Mouse (Mus musculus) kidney, postnatal 0 days (tissue): Measurements from ENCODE around the gene Pfkfb2. TPM values are rescaled to one million over a fixed set of nuclear protein-coding genes. Genes with fewer than 3 reads are reported as not detected.

ENCODE experiments used
- ATAC-seq: fragments of 200-750 bp; cut with Nextera tagmentation; replicated peaks from 2 replicates; pipeline ENCODE4 v1.8.0; 2017; ENCODE audit warnings: low read depth, moderate number of reproducible peaks, moderate TSS enrichment, moderate library complexity; ENCODE audit not compliant: low FRiP score
- DNase-seq: peaks from one replicate; pipeline ENCODE4 v3.0.0-alpha.2; 2016; ENCODE audit warnings: low spot score
- H3K27ac ChIP-seq: fragments of 300-500 bp; sonication (generic); 2 replicates; pipeline ENCODE4 v1.5.1; 2014; ENCODE audit warnings: mild to moderate bottlenecking
- H3K27me3 ChIP-seq: fragments of 300-500 bp; sonication (generic); 2 replicates; pipeline ENCODE4 v1.6.1; 2014; ENCODE audit warnings: low read length, mixed read lengths; ENCODE audit not compliant: insufficient read depth
- H3K36me3 ChIP-seq: fragments of 300-500 bp; sonication (generic); 2 replicates; pipeline ENCODE4 v1.6.1; 2014; ENCODE audit warnings: low read length, mixed read lengths; ENCODE audit not compliant: insufficient read depth
- H3K4me1 ChIP-seq: fragments of 300-500 bp; sonication (generic); replicated peaks from 2 replicates; pipeline ENCODE4 v1.6.1; 2014; ENCODE audit warnings: antibody characterized with exemption, low read length, mixed read lengths; ENCODE audit not compliant: insufficient read depth
- H3K4me2 ChIP-seq: fragments of 300-500 bp; sonication (generic); 2 replicates; pipeline ENCODE4 v1.6.1; 2014; ENCODE audit warnings: mild to moderate bottlenecking, low read length, moderate library complexity, mixed read lengths
- H3K4me3 ChIP-seq: fragments of 300-500 bp; sonication (generic); replicated peaks from 2 replicates; pipeline ENCODE4 v1.5.1; 2014; ENCODE audit warnings: low read depth, low read length
- H3K9ac ChIP-seq: fragments of 300-500 bp; sonication (generic); 2 replicates; pipeline ENCODE4 v1.6.1; 2014; ENCODE audit warnings: low read depth, low read length
- H3K9me3 ChIP-seq: fragments of 300-500 bp; sonication (generic); replicated peaks from 2 replicates; pipeline ENCODE4 v1.6.1; 2016; ENCODE audit warnings: low read length, inconsistent platforms, mixed read lengths
- CTCF ChIP-seq: IDR thresholded peaks from 2 replicates; pipeline ENCODE4 v1.5.1; 2016; ENCODE audit warnings: antibody characterized with exemption, low read depth, mild to moderate bottlenecking, moderate library complexity
- WGBS: fragments of 180-500 bp; shearing (Covaris S2); extraction: QIAGEN DNeasy Blood & Tissue Kit; methylation state at CpG from one replicate; pipeline ENCODE4 v1.1.7; 2014; 5-methylcytosine and 5-hydroxymethylcytosine counted together
- polyA plus RNA-seq: library from polyadenylated mRNA; unstranded; fragments of >200 nt; fragmentation: Nextera tagmentation; extraction: Ambion mirVana; gene quantifications from 2 replicates; pipeline ENCODE4 v1.2.1, GENCODE M21; 2015

The Pfkfb2 gene
- polyA plus RNA-seq, 1 experiment from 2014 or later, result 7.3 TPM

DNA sequence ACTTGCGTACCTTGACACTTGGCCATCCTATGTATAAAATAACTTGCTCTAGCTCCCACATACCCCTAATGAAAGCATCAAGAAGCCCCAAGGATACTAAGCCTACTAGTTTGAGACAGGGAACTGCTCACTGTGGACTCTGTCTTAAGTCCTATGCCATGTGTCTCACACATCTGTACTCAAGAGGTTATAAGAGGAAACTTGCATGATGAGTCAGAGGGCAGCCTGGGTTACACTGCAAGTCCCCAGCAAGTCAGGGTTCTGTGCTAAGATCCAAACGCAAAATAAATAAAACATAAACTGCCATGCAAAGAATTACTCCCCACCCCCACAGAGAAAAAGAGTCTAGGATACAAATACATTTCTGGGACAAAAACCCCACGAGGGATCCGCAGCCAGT is 15.0 kb downstream of the Pfkfb2 start:
- 84% methylated on average over 4 of the region's 4 CpGs for WGBS
- DNase-seq, result no peak

DNA sequence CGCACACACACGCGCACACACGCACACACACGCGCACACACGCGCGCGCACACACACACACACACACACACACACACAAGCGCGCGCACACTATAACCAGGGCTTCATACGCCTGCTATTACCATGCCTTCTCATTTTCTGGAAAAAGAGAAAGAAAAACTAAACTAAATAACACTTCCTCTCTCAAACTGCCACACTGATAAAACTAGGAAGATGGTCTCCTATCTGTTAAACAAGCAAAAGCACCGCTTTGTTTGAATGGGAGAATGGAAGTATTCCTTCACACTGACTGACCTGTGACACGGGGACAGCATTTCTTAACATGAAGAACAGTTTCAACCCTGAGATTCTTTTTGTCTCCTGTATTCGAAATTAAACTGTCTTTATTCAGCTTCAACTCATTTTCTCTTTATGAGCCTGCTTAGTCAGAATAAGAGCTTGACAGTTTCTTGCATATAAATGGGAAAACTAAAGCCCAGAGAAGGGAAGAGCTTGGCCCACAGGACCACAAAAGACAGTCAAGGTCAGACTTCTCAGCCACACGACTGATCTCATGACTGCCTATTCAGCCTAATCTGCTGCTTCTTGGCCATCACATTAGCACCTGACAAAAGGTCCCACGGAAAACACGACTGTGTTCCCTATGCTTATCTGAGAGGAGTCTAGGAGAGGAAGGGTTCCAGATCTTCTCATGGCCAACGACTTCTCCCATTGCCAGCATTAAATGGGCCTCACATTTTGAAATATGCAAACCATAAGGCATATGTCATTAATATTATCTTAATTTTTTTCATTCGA is 18.6 kb downstream of the Pfkfb2 start:
- 0 out of 2 replicates have a peak, but pooled peaks cover 4% of the 10 kb centered on the region for H3K36me3 ChIP-seq
- no peaks in the 10 kb centered on the region for H3K27me3 ChIP-seq
- H3K9me3 ChIP-seq, result no peaks in the 10 kb centered on the region
- H3K9ac ChIP-seq, result no peak overlapping the region
- no peak overlapping the region for H3K4me2 ChIP-seq
- ATAC-seq (no peak), DNase-seq (no peak)
- 94% methylated on average over 22 of the region's 22 CpGs for WGBS
- H3K4me1 ChIP-seq, result peaks cover 3% of the 10 kb centered on the region; the same call in 1 of the 2 replicates
- no peak overlapping the region for H3K27ac ChIP-seq
- no peak overlapping the region for H3K4me3 ChIP-seq
- no peak for TF ChIP-seq CTCF

More for the DNA sequence above, 15.0 kb downstream of the Pfkfb2 start:
- H3K4me2 ChIP-seq, result no peak overlapping the region
- H3K27ac ChIP-seq, result no peak overlapping the region
- H3K4me3 ChIP-seq, result no peak overlapping the region
- TF ChIP-seq CTCF, result no peak
- no peaks in the 10 kb centered on the region for H3K27me3 ChIP-seq
- H3K9ac ChIP-seq, result no peak overlapping the region
- ATAC-seq, result no peak
- no peaks in the 10 kb centered on the region for H3K36me3 ChIP-seq
- H3K9me3 ChIP-seq, result no peaks in the 10 kb centered on the region
- peaks cover 11% of the 10 kb centered on the region for H3K4me1 ChIP-seq

DNA sequence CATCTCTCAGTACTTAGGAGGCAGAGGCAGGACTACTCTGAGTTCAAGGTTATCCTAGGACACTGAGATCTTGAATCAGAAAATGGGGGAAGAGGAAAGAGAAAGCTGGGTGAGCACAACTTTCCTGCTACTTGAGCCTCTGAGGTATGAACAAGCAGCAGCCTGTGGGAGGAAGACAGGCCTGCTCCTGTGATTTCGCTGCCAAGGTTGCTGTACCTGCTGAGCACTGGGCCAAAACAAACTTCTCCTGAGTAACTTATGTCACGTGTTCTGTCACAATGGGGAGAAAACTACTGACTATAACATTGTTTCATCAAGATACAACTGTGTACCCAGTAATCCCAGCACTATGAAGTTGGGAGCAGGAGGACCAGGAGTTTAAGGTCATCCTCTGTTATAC is 25.4 kb downstream of the Pfkfb2 start:
- Histone ChIP-seq H3K27ac (no peak overlapping the region), H3K36me3 (peaks cover 40% of the 10 kb centered on the region; the same call in 1 of the 2 replicates), H3K9ac (no peak overlapping the region), H3K27me3 (no peaks in the 10 kb centered on the region), H3K4me3 (no peak overlapping the region), H3K4me1 (no peaks in the 10 kb centered on the region), H3K9me3 (no peaks in the 10 kb centered on the region), H3K4me2 (no peak overlapping the region)
- ATAC-seq, result no peak
- no peak for TF ChIP-seq CTCF
- no peak for DNase-seq
- 60% methylated on average over 2 of the region's 2 CpGs for WGBS

DNA sequence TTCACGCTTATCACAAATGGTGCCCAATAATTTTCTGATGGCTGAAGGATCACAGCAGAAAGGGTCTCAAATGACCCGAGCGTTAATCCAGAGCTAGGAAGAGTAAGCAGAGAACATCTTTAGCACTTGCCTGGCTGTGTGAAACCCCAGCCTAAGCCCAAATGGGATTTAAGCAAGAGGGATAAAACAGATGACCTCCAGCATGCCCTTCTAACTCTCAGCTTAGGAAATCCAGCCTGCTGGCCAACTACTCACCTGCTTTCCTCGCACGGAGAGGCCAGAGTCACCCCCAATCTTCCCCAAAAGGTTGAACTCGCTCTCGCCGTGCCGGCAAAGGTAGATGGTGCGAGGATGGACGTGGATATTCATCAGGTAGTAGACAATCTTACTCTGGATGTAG is 27.1 kb downstream of the Pfkfb2 start:
- no peak for DNase-seq
- 95% methylated on average over 11 of the region's 11 CpGs for WGBS
- Histone ChIP-seq H3K36me3 (peaks cover 48% of the 10 kb centered on the region), H3K4me1 (no peaks in the 10 kb centered on the region), H3K4me3 (no peak overlapping the region), H3K9ac (no peak overlapping the region), H3K9me3 (no peaks in the 10 kb centered on the region), H3K4me2 (no peak overlapping the region), H3K27me3 (no peaks in the 10 kb centered on the region), H3K27ac (no peak overlapping the region)
- TF ChIP-seq CTCF, result no peak
- ATAC-seq, result no peak

DNA sequence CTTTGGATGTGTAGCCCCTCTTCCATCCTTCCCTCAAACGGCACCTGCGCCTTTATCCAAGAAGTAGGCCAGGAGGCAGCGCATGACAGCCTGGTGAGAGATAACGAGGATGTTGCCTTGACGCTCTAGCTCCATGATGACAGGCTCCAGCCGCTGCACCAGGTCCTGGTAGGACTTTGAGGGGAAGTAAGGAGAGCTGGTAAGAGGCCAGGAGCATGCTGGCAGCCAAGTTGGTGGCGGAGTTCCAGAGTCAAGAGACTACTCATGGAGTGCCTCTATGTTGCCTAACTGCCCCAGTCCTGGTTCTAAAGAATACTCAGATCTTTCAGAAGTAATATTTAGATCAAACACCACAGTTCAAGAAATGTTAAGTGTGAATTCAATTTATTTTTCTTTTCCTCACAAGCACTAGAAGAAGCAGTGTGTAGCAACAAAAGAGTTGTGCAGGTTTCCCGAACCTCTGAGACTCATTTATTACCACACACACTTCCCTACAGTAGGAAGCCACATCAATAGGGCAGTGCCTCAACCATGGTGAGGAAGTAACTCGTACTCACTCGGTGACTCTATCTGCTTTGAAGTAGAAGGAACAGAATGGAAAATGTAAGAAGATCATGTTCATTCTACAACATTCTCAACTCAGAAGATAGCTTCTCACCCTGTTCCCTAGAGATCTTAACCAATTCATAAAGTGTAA is 29.0 kb downstream of the Pfkfb2 start:
- no peak for TF ChIP-seq CTCF
- Histone ChIP-seq H3K9me3 (no peaks in the 10 kb centered on the region), H3K4me3 (no peak overlapping the region), H3K36me3 (peaks cover 43% of the 10 kb centered on the region), H3K27ac (no peak overlapping the region), H3K9ac (no peak overlapping the region), H3K4me2 (no peak overlapping the region), H3K27me3 (no peaks in the 10 kb centered on the region), H3K4me1 (no peaks in the 10 kb centered on the region)
- ATAC-seq, result no peak
- no peak for DNase-seq
- WGBS, result 92% methylated on average over 10 of the region's 10 CpGs

DNA sequence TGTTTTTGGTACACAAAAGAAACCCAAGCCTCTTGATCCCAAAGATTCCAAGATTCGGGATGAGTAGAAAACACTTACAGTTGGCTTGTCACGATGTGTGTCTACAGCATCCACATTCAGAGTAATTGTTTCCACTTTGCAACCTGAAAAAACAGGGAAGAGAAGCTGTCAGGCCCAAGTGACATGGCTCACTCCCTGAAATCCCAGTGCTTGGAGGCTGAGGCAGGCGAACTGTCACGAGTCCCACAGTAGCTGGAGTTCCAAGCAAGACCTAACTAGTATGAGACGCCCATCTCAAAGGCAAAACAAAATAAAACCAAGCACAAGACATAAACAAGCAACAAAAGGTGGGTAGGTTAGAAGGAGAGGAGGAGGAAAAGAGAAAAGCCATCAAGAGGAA is 30.5 kb downstream of the Pfkfb2 start:
- H3K36me3 ChIP-seq, result peaks cover 50% of the 10 kb centered on the region
- no peak for DNase-seq
- H3K9me3 ChIP-seq, result no peaks in the 10 kb centered on the region
- no peak for ATAC-seq
- H3K4me1 ChIP-seq, result no peaks in the 10 kb centered on the region
- no peak overlapping the region for H3K4me2 ChIP-seq
- no peak overlapping the region for H3K9ac ChIP-seq
- no peak overlapping the region for H3K27ac ChIP-seq
- WGBS, result 87% methylated on average over 5 of the region's 5 CpGs
- no peak for TF ChIP-seq CTCF
- no peaks in the 10 kb centered on the region for H3K27me3 ChIP-seq
- H3K4me3 ChIP-seq, result no peak overlapping the region
